Mouse (Mus musculus): ENCODE measurements around the gene Aplp1.

Aplp1 gene

GRCm38 (mm10) chr7:30411023-30411422 is 34.3 kb downstream of the Aplp1 start:
- DNase-seq (ENCODE audit: low spot score in 2 of 2) = no peak

GRCm38 (mm10) chr7:30409789-30410188 is 35.5 kb downstream of the Aplp1 start:
- no peak for DNase-seq (ENCODE audit: low spot score in 2 of 2)

GRCm38 (mm10) chr7:30408639-30409038 is 36.7 kb downstream of the Aplp1 start:
- no peak for DNase-seq (ENCODE audit: low spot score in 2 of 2)

DNA sequence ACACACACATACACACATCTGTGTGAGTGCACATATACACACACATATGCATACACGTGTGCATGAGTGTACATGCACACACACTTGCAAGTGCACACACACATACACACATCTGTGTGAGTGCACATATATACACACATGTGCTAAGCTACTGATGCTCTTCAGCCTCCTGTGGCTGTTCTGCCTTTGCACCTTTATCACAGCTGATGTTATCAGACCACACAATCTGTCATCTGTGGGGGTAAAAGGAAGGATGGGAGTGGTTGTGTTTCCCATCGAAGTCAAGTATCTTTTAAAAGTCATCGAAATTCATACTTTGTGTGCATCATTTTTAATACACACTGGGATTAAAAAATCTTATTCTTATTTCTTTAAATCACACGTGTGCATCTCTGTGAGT is 43.0 kb downstream of the Aplp1 start:
- DNase-seq (ENCODE audit: low spot score in 2 of 2) = no peak

DNA sequence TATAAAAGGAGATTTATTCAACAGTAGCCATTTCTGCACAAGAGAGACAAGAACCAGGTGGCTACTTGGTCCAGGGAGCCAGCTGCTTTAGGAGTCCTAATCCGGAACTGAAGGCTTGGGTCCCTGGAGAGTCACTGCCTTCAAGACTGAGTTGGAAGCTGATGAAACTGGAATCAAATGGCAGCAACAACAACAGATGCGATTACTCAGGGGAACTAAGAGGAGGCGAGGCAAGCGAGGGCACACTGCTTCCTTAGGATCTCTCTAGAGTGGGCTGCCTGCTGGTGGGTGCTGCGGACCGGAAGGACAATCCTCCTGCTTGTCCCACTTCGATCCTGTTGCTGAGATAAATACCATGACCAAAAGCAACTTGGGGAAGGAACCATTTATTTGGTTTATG is 45.7 kb downstream of the Aplp1 start:
- DNase-seq (ENCODE audit: low spot score in 2 of 2) = no peak

- no peak for DNase-seq (ENCODE audit: low spot score in 2 of 2)
Observed at GRCm38 (mm10) chr7:30394871-30395270, 50.5 kb downstream of the Aplp1 start.

DNA sequence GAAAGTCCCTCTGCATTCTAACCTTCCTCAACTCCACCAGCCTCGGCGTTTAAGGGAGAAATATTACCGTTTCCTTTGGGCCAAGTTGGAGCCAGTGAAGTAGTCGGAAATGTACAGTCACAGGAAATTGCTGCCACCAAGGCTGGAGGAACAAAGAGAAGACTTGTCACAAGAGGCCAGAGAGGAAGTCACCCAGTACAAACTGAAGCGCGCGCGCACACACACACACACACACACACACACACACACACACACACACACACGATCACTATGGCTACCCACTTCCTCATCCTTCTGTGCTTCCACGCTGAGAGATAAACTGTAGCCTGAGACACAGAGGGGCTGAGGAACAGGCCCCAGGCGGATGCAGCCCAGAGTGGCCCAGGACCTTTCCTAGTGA is 51.0 kb downstream of the Aplp1 start:
- DNase-seq (ENCODE audit: low spot score in 2 of 2) = no peak

DNA sequence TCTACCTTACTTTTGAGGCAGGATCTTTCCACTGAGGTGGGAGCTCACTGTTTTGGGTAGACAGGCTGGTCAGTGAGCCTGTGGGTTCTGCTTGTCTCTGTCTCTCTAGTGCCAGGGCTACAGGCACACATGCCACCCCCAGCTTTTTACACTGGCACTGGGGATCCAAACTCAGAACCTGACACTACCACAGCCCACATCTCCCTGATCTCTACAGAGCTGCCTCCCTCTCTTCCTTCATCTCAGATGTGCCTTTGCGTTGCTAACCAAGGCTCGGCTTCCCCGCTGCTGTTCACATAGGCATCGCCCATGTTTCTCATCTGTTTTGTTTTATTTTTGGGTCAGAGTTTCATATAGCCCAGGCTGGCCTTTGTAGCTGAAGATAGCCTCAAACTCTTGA is 51.7 kb downstream of the Aplp1 start:
- no peak for DNase-seq (ENCODE audit: low spot score in 2 of 2)

DNA sequence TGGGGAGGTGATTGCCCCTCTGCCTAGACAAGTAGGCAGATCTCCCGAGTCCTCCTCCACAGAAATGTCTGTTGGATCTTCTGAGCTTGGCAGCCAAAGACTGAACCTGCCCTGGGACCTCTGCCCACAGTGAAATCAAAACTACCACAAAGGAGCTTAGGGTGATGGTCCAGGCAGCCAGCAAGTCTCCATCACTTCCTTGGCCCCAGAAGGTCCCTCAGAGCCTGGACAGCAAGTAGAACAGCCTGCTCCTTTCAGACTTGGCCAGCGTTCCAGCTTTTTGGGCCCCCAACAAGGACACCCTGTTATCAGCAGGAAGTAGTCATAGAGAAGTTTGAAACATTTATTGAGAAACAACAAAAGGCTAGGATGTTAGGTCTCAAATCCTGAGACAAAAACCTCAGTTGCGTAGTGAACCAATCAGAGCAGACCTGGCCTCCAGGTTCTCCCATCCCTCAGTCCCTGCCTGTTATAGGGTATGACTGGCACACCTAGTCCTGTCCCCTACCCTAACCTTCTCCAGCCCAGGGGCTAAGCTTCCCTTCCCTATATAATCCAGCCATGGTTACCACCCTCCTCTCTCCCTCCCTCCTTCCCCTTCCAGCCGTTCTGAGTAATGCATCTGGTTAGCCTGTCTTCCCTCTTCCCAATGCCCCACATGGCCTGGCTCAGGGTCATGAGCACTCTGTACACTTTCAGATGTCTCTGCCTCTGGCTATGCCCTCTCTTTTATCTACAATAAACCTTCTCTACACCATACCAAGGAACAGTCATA is 52.4 kb downstream of the Aplp1 start:
- DNase-seq (ENCODE audit: low spot score in 2 of 2) = no peak

All from frontal cortex, postnatal 25 days (tissue).